In genomic region chr12:103091831-103092230, GRCm38 (mm10) we compare ENCODE assay signal across 21 mouse cellular contexts.
"Had no signal": no experiment of that assay in that cellular context is flagged by ENCODE, and none has a peak within 500 bp of the region (broad histone marks: within the 10 kb centered on the region; RNA-seq: fewer than 3 reads in every experiment).

No protein-coding gene starts in this region.

- DNase-seq: forebrain, postnatal 0 days; gastrocnemius, postnatal 14 days; gastrocnemius, postnatal 36 days; heart, adult 18-20 months; heart, postnatal 36 days; kidney, adult 11 months; kidney, adult 9 months; layer of hippocampus, adult 9-11 months; layer of hippocampus, postnatal 36 days; left cerebral cortex, postnatal 4 days; lung, adult 18-20 months had no signal

- H3K27me3 ChIP-seq: heart, embryonic 13.5 days; heart, embryonic 15.5 days; hindbrain, embryonic 13.5 days; hindbrain, embryonic 15.5 days; kidney, embryonic 15.5 days; limb, embryonic 15.5 days; liver, embryonic 12.5 days had no signal

- H3K27ac ChIP-seq: heart, embryonic 13.5 days; heart, embryonic 15.5 days; hindbrain, embryonic 13.5 days; hindbrain, embryonic 15.5 days; hindbrain, postnatal 0 days; kidney, embryonic 15.5 days; limb, embryonic 13.5 days; limb, embryonic 15.5 days; liver, embryonic 12.5 days; liver, embryonic 14.5 days had no signal

- H3K4me1 ChIP-seq: hindbrain, embryonic 13.5 days; hindbrain, embryonic 15.5 days; kidney, embryonic 15.5 days; limb, embryonic 13.5 days; limb, embryonic 15.5 days; liver, embryonic 12.5 days had no signal

- H3K4me3 ChIP-seq: heart, embryonic 13.5 days; heart, embryonic 15.5 days; hindbrain, embryonic 13.5 days; hindbrain, embryonic 15.5 days; kidney, embryonic 15.5 days; limb, embryonic 13.5 days; limb, embryonic 15.5 days; liver, embryonic 12.5 days had no signal

- H3K36me3 ChIP-seq: heart, embryonic 13.5 days; heart, embryonic 15.5 days; kidney, embryonic 15.5 days; limb, embryonic 13.5 days; limb, embryonic 15.5 days; liver, embryonic 12.5 days had no signal
